Mouse (Mus musculus) stomach, postnatal 0 days (tissue): Measurements from ENCODE around the gene B9d2. TPM values are rescaled to one million over a fixed set of nuclear protein-coding genes. Genes with fewer than 3 reads are reported as not detected.

Experiments used
- ATAC-seq: fragments of 200-750 bp; cut with Nextera tagmentation; 2 replicates; pipeline ENCODE4 v1.8.0; 2017; ENCODE audit not compliant: low FRiP score, low TSS enrichment
- DNase-seq: peaks from one replicate; pipeline ENCODE4 v3.0.0-alpha.2; 2016; ENCODE audit warnings: low spot score
- H3K27ac ChIP-seq: fragments of 300-500 bp; sonication (generic); replicated peaks from 2 replicates; pipeline ENCODE4 v1.5.1; 2014; ENCODE audit warnings: mild to moderate bottlenecking, control low read depth
- H3K27me3 ChIP-seq: fragments of 300-500 bp; sonication (generic); 2 replicates; pipeline ENCODE4 v1.6.1; 2014; ENCODE audit warnings: low read length; ENCODE audit not compliant: control insufficient read depth, insufficient read depth
- H3K36me3 ChIP-seq: fragments of 300-500 bp; sonication (generic); 2 replicates; pipeline ENCODE4 v1.6.1; 2014; ENCODE audit warnings: low read length, mixed read lengths; ENCODE audit not compliant: control insufficient read depth, insufficient read depth
- H3K4me1 ChIP-seq: fragments of 300-500 bp; sonication (generic); replicated peaks from 2 replicates; pipeline ENCODE4 v1.6.1; 2014; ENCODE audit warnings: antibody characterized with exemption; ENCODE audit not compliant: control insufficient read depth, insufficient read depth
- H3K4me2 ChIP-seq: fragments of 300-500 bp; sonication (generic); replicated peaks from 2 replicates; pipeline ENCODE4 v1.6.1; 2014; ENCODE audit warnings: low read depth, mild to moderate bottlenecking, control low read depth, moderate library complexity
- H3K4me3 ChIP-seq: fragments of 300-500 bp; sonication (generic); 2 replicates; pipeline ENCODE4 v1.5.1; 2014; ENCODE audit warnings: low read depth, low read length, control low read depth
- H3K9ac ChIP-seq: fragments of 300-500 bp; sonication (generic); 2 replicates; pipeline ENCODE4 v1.6.1; 2014; ENCODE audit warnings: mild to moderate bottlenecking, low read length, control low read depth, mixed read lengths
- H3K9me3 ChIP-seq: fragments of 300-500 bp; sonication (generic); 2 replicates; pipeline ENCODE4 v1.6.1; 2016; ENCODE audit warnings: low read length; ENCODE audit not compliant: control insufficient read depth
- CTCF ChIP-seq: IDR thresholded peaks from 2 replicates; pipeline ENCODE4 v1.5.1; 2016; ENCODE audit warnings: antibody characterized with exemption, low read depth, mild to moderate bottlenecking, moderate library complexity
- EP300 ChIP-seq: optimal IDR thresholded peaks from 2 replicates; pipeline ENCODE3; 2016; ENCODE audit warnings: antibody characterized with exemption
- WGBS: fragments of 180-500 bp; shearing (Covaris S2); extraction: QIAGEN DNeasy Blood & Tissue Kit; methylation state at CpG from one replicate; pipeline ENCODE4 v1.1.7; 2014; 5-methylcytosine and 5-hydroxymethylcytosine counted together
- polyA plus RNA-seq: library from polyadenylated mRNA; unstranded; fragments of >200 nt; fragmentation: Nextera tagmentation; extraction: Ambion mirVana; gene quantifications from 2 replicates; pipeline ENCODE4 v1.2.1, GENCODE M21; 2015

The B9d2 gene
- polyA plus RNA-seq, 1 experiment from 2014 or later = 11.6 TPM

- DNase-seq (no peak), ATAC-seq (no peak)
- Histone ChIP-seq H3K36me3 (no peaks in the 10 kb centered on the region), H3K9ac (no peak overlapping the region), H3K4me1 (no peaks in the 10 kb centered on the region), H3K4me3 (no peak overlapping the region), H3K27ac (no peak overlapping the region), H3K9me3 (no peaks in the 10 kb centered on the region), H3K4me2 (no peak overlapping the region), H3K27me3 (no peaks in the 10 kb centered on the region)
- TF ChIP-seq CTCF (no peak), EP300 (no peak)
- WGBS = 78% methylated on average over 4 of the region's 4 CpGs
These were observed 35.9 kb upstream of the B9d2 start for GRCm38 (mm10) chr7:25644631-25645030.

DNA sequence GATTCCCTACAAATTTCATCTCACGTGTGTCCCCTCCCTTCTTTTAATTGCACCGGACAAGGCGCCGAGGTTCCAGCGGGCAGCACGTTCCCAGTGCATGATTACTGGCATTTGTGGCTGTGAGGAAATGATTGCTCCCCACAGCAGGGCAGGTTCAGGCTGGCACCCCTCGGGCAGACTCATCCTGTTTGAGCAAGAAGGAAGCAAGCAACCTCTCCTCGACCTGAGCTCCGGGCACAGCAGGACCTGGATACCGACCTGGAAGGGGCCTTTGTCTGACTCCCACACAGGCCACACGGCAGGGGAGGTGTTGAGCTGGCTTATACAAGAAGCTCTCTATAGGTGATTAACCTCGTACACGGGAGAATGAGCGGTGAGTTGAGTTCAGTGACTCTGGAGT lies 35.5 kb upstream of the B9d2 start:
- H3K27me3 ChIP-seq = no peaks in the 10 kb centered on the region
- no peaks in the 10 kb centered on the region for H3K9me3 ChIP-seq
- TF ChIP-seq EP300 (no peak), CTCF (no peak)
- 52% methylated on average over 14 of the region's 14 CpGs for WGBS
- H3K36me3 ChIP-seq = no peaks in the 10 kb centered on the region
- ATAC-seq (no peak), DNase-seq (no peak)
- H3K4me1 ChIP-seq = no peaks in the 10 kb centered on the region
- H3K9ac ChIP-seq = no peak overlapping the region
- H3K4me3 ChIP-seq = no peak overlapping the region
- H3K4me2 ChIP-seq = no peak overlapping the region
- H3K27ac ChIP-seq = no peak overlapping the region

DNA sequence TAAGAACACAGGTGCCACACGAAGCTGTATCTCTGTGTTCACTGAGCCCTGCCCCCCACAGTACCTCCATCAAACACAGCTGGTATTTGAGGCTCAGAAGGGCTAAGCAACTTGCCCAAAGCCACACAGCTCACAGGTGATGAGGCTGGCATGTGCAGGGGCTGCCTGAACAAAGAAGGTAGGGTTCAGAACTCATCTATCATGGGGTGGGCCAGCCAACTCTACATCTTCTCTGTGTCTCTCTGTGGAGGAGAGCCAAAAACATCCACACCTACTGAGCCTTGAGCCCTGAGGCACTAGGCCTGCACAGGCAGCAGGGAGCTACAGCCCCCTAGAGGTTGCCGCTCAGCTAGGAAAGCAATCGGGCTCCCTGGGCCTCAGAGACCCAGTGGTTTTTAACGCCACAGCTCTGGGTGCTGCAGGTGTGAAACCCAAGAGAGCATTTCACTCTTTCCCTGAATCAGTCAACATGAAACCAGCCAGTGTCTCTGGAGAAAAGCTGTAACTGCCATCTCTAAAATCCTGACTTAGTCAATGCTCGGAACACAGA lies 32.9 kb upstream of the B9d2 start:
- TF ChIP-seq CTCF (peak; percentile 53), EP300 (no peak)
- no peak overlapping the region for H3K4me3 ChIP-seq
- H3K36me3 ChIP-seq = no peaks in the 10 kb centered on the region
- no peaks in the 10 kb centered on the region for H3K9me3 ChIP-seq
- H3K27me3 ChIP-seq = no peaks in the 10 kb centered on the region
- ATAC-seq = no peak
- no peak for DNase-seq
- WGBS = 49% methylated on average over 5 of the region's 5 CpGs
- no peak overlapping the region for H3K27ac ChIP-seq
- no peaks in the 10 kb centered on the region for H3K4me1 ChIP-seq
- no peak overlapping the region for H3K9ac ChIP-seq
- H3K4me2 ChIP-seq = no peak overlapping the region

- ATAC-seq (no peak), DNase-seq (no peak)
- Histone ChIP-seq H3K27ac (no peak overlapping the region), H3K4me3 (no peak overlapping the region), H3K27me3 (no peaks in the 10 kb centered on the region), H3K4me2 (no peak overlapping the region), H3K4me1 (no peaks in the 10 kb centered on the region), H3K9ac (no peak overlapping the region; the same call in 1 of the 2 replicates), H3K9me3 (no peaks in the 10 kb centered on the region), H3K36me3 (no peaks in the 10 kb centered on the region)
- 64% methylated on average over 5 of the region's 5 CpGs for WGBS
- TF ChIP-seq CTCF (no peak), EP300 (no peak)
These were observed 30.7 kb upstream of the B9d2 start for GRCm38 (mm10) chr7:25649839-25650238.

GRCm38 (mm10) chr7:25651281-25651680 lies 29.3 kb upstream of the B9d2 start:
- no peak overlapping the region for H3K4me2 ChIP-seq
- no peaks in the 10 kb centered on the region for H3K9me3 ChIP-seq
- H3K27me3 ChIP-seq = no peaks in the 10 kb centered on the region
- no peak overlapping the region for H3K9ac ChIP-seq
- no peak overlapping the region for H3K27ac ChIP-seq
- H3K4me1 ChIP-seq = no peaks in the 10 kb centered on the region
- TF ChIP-seq EP300 (no peak), CTCF (no peak; the same call in 1 of the 2 replicates)
- no peaks in the 10 kb centered on the region for H3K36me3 ChIP-seq
- H3K4me3 ChIP-seq = no peak overlapping the region
- ATAC-seq (no peak), DNase-seq (no peak)
- WGBS = 88% methylated on average over 8 of the region's 8 CpGs

GRCm38 (mm10) chr7:25652244-25652759 lies 28.3 kb upstream of the B9d2 start:
- Histone ChIP-seq H3K9me3 (no peaks in the 10 kb centered on the region), H3K4me1 (no peaks in the 10 kb centered on the region), H3K27ac (no peak overlapping the region), H3K36me3 (no peaks in the 10 kb centered on the region), H3K4me3 (no peak overlapping the region), H3K27me3 (no peaks in the 10 kb centered on the region), H3K4me2 (no peak overlapping the region), H3K9ac (no peak overlapping the region)
- TF ChIP-seq CTCF (no peak), EP300 (no peak)
- 72% methylated on average over 12 of the region's 12 CpGs for WGBS
- DNase-seq = no peak
- ATAC-seq = no peak
